Mouse (Mus musculus) c-Kit-negative CD71-positive TER-119-positive erythroid progenitor cells, embryonic 14.5 days (primary cell): Measurements from ENCODE around the gene Ube2m.
"Not testable (repeated sequence)": the region's sequence is repeated elsewhere in the genome, so short reads cannot be mapped to it uniquely, and the experiment has no call there.

Experiments used
- DNase-seq: peaks from one replicate; pipeline ENCODE4 v3.0.0-alpha.2; 2013; ENCODE audit warnings: low read depth, low spot score

The Ube2m gene

DNA sequence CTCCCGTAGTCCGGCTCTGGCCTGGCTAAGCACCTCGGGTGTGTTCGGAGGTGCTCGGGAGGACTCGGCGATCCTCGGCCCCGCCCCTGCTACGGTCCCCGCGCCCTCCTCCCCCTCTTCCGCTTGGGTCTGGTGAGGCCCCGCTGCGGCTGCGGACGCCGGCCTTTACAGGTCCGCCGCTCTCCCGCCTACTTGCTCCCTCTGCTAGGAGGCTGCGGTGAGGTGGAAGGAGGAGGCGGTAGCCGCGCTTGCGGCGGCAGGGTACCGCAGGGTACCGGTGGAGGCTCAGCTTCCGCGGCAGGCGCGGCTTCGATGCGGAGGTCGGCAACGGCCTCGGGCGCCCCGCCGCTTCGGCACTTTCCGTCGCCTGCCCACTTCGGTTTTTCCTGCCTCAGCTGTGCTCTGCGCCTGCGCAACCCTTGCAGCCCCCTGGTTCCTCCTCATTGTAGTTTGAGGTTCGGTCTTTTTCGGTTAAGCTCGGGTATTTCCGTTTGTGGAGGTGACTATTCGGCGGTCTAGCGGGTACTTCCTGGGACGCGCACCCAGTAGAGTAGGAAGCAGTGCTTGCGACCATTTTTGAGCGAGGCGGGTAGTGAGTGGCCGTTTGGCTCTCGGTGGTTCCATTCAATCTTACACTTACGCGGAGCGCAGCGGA is at the start of gene Ube2m:
Gene Ube2m, minus strand, starts transcription at position 375 of the 655 bp plus-strand sequence.
- DNase-seq, result peak; percentile 80

DNA sequence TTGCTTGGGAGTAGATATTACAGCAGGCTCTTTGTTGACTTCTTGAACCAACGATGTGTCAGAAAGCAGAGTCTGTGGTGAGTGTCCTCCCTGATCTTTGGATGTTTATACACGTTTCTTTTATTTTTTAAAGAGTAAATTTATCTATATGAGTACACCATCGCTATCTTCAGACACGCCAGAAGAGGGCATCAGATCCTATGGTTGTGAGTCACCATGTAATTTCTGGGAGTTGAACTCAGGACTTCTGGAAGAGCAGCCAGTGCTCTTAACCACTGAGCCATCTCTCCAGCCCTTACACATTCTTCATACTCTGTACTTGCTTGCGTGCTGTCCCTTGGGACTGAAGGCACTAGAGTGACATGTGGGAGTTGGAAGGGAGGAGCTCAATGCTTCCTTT is 34.2 kb upstream of the Ube2m start:
- no peak for DNase-seq

DNA sequence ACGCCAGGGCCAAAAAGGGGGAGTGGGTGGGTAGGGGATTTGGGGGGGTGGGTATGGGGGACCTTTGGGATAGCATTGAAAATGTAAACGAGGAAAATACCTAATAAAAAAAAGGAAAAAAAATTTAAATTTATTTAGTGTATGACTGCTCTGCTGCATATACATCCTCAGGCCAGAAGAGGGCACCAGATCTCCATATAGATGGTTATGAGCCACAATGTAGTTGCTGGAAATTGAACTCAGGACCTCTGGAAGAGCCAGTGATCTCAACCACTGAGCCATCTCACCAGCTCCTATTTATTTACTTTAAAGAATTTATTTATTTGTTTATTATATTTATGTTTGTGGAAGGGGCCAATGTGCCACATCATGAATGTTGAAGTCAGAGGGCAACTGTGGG is 25.3 kb upstream of the Ube2m start:
- not testable (repeated sequence) for DNase-seq

DNA sequence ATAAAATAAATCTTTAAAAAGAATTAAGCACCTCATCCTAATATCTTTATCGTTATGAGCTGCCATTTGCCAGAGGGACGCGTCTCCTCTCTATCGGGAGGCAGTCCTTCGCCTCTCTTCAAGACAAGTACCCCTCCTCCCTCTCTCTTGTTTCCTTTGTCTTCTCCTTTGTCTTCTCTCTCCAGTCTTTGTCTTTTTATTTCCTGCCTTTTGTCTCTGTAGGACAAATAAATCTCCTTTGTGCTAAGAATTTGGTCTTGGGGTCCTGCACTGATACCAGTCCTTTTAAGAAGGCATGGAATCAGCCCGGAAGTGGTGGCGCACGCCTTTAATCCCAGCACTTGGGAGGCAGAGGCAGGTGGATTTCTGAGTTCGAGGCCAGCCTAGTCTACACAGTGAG is 21.5 kb upstream of the Ube2m start:
- no peak for DNase-seq

DNA sequence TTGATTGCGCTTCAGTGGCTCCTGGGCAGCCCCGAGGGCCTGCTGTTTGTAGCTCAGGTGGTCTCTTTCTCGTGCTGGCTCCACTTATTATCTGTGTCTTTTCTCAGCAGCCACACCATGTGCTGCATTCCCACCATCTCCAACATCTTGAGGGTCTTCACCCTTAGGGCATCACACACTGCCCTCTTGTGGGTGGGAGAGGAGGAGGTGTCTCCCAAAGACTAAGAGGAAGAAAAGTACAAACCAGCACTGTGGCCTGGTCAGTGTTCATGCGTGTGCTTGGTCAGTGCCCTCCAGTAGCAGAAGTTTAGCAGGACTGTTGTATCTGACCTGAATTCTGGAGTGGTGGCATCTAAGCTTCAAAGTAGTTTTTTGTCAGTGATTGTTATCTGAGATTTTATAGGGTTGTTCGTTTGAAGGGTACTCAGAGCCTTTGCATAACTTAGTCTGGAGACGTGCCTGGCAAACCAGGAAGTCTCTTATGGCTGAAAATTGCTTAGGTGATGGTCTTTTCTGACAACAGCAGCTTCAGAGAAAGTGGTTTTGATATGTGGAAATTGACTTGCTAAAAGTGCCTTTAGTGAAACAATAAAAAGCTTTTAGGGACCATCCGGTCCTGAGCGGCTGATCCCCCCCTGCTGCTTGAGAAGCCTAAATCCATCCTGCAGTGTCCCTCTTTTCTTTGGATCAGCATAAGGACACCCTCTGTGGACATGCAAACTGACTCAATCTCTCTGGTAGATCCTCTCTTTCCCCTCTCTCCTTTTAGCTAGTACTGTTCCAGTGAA is 19.0 kb upstream of the Ube2m start:
- no peak for DNase-seq

DNA sequence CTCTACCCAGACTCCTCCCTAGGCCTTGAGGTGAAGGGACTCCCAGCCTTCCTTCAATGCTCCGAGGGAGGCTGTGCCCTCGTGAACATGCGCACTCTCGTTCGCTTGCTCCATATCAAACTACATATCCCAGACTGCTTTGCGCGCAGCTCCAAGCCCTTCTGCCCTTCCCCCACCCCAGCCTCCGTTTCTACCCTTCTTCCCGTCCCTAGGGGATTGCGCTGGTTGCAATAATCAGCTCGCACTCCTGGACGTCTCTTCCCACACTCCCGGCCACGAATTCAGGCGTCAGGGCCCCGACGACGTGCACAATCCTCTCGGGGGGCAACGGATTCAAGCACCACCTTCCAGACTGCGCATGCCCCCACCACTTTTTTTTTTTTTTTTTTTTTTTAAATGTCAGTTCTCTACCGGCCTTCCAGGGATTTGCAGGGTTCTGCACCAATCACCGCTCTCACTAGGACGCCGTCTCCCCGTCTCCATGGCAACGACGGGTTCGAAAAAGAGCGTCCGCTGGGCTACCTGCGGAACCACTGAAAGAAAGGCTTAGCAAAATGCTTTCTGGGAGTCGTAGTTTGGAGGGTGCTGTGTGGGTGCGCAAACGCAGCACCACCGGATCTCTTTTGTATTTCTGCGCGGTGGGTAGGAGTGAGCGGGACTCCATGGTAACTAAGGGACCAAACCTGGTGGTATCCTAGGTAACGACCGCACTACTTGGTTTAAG is 16.4 kb upstream of the Ube2m start, which contains the start of gene Mzf1:
Gene Mzf1, minus strand, starts transcription at position 478 of the 724 bp plus-strand sequence.
- peak; percentile 70 for DNase-seq

DNA sequence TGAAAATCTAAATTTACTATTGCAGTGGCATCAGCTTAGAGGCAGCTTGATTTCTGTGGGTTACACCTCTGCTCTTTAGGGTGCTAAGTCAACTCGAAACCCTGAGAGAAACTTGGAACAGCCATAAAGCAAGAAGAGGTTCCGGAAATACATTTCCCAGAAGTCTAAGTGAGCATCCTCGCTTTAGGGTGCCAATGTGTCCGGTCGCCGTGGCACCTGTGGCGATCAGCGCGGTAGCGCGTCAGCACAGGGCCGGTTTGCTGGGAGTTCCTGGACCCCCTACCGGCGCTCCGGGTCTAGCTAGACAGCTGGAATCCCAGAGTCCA is 15.8 kb upstream of the Ube2m start:
- no peak for DNase-seq

DNA sequence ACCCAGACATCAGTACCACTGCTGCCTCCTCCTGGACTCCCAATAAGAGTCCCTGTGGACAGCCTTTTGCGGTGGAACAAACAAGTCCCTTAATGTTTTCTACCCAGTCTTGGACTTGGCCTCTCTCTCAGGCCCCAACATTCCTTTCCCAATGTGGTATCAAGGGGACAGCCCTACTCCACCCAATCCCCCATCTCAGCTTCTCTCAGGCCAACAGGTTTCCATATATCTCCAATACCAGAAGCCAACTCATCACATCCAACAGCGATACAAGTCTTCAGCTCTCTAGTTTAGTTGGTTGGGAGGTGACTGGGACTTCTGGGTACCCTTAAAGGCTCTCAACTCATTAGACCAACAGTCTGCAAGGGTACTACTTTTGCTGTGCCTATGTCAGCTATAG is 15.4 kb upstream of the Ube2m start:
- no peak for DNase-seq

DNA sequence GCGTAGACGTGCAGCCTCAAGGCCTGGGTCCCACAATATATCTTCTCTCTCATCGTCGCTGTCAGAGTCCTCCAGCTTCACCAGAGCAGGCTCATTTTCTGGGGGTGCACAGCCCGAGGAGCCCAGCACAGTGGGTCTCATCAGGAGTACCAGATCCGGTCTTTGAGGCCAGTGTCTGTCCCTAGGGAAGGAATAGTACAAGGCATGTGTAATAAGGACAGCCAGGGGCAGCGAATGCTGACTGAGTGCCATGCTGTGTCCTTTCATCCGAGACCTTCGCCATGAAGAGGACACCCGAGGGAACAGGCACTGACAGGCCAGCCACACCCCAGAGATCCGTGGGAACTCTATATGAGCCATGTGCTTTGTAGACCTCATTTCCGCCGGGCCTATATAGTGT is 14.9 kb upstream of the Ube2m start:
- no peak for DNase-seq

DNA sequence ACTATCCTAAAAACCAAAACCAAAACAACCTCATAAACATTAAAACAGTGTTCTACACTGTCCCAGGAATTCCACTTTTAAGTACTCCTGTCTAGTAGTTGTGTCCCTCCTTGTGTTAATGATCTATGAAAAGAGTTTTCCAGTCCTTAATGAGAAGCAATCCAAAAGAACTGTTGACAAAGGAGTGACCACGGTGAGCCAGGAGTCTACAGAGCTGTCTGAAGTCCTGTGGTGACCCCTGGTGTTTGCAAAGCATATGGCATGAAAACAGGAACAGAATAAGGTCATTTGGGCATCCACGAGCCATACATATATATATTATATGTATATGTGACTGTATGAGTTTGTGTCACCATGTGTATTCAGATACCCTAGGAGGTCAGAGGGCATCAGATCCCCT is 8.0 kb upstream of the Ube2m start:
- DNase-seq, result peak; percentile 35

DNA sequence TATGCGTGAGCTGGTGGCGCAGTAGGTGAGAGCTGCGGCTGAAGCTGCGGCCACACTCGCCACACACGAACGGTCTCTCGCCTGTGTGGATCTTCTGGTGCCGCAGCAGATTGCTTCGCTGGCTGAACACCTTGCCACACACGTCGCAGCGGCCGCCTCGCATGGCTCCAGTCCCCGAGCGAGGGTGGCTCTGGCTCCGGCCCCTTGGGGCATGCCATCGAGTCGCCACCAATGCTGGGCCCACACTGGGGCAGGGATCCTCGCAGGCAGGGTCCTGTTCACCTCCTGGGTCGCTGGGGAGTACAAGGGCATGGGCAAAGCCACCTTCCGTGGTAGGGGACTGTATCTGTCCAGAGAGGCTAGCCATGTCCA is 6.2 kb upstream of the Ube2m start:
- no peak for DNase-seq

DNA sequence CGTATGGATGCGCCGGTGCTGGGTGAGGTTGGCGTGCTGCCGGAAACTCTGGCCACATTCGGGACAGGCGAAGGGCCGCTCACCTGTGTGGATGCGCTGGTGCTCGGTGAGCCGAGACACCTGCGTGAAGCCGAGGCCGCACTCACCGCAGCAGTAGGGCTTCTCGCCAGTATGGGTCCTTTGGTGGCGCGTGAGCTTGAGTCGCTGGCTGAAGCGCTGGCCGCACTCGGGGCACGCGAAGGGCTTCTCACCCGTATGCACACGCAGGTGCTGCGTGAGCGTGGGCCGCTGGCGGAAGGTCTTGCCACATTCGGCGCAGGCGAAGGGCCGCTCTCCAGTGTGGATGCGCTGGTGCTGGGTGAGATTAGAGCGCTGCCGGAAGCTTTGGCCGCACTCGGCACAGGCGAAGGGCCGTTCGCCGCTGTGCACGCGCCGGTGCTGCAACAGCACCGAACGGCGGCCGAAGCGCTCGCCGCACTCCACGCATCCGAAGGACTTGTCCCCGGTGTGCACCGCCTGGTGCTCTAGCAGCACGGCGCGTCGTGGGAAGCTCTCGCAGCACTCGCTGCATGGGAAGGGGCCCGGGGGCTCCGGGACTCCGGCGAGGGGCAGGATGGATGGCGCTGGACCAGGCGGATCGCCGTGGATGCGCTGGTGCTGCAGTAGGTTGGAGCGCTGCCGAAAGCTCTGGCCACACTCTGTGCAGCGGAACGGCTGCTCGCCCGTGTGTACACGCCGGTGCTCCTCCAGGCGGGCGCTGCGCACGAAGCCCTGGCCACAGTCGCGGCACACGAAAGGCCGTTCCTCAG is 5.6 kb upstream of the Ube2m start:
- no peak for DNase-seq

DNA sequence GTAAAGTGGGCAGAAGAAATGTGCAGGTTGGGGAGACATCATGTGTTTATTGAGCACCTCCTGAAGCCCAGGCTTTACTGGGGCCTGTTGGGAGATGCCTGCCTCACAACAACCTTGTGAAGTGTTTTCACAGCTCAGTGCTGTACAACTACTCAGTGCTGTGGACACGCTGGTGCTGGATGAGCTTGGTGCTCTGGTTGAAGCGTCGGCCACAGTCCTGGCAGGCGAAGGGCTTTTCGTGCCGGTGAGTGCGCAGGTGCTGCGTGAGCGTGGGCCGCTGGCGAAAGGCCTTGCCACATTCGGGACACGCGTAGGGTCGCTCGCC is 5.0 kb upstream of the Ube2m start:
- no peak for DNase-seq

DNA sequence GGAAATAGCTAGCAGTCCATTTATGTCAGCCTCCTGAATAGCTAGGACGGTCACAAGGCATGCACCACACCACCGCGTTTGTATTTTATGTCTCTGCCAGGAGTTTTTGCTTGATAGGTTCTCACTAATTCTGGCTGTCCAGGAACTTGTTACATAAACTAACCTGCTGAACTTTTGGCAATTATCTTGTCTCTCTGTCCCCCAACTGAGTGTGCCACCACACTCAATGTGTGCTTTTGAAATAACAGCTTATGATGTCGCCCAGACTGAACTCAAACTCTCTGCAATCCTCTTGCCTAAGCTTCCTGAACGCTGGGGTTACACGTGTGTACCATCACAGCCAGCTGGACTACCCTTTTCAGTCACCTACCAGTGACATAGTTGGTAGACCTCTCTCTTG is 4.4 kb upstream of the Ube2m start:
- DNase-seq, result no peak

DNA sequence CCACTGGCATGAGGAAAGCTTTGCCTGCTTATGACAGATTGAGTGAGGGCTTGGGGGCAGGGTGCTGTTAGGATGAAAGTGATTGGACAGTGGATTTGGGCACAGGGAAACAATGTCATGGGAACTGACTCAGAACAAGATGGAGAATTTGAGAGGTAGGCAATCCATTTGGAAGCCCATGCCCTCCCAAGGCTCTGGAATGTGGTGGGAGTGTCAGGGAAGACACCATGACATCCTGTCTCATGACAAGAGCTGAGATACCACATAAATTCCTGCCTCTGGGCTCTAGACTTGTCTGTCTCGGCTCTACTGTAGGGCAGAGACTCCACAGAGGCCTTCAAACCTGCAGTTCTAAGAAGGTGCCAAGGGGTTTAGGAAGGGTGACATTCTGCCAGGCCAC is 3.2 kb upstream of the Ube2m start:
- no peak for DNase-seq

DNA sequence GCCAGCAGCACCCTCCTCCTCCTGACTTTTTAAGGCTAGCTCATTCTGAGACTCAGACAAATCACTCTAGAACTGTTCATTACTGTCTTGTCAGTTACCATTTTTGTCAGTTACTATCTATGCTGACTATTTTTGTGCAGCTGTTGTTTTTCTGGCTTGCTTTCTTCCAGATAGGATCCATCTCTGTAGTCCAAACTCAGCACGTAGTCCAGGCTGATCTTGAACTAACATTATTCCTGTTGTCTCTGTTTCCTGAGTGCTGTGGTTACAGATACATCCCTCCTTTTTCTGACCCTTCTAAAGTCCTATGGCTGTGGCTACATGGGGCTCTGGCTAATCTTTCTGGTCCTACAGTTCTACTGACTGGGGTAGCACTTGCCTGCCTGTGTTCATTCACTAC is 1.1 kb upstream of the Ube2m start:
- DNase-seq, result no peak

DNA sequence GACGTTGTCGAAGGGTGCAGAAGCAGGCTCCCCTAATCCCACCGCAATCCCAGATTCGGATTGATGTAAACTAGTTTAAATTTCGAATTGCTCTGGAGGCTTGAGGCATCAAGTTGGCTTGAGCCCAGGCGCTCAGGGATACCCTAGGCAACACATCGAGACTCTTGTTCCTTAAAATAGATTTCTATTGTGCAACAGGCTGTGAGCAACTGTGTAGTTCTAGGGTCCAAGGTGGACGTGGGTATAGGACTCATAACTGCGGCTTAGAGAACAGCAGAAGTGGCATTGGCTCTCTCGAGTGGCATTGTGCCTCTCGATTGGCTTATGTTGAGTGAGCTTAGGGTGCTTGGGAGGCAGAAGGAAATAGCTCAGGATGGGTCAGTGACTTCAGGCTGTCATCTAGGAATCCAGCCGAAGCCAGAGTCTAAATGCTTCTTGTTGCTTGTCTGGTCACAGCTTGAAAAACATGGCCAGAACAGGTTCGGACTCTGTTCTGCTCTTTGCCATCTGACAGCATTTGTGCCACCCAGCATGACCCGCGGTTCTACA is 620 bp upstream of the Ube2m start:
- DNase-seq, result no peak

DNA sequence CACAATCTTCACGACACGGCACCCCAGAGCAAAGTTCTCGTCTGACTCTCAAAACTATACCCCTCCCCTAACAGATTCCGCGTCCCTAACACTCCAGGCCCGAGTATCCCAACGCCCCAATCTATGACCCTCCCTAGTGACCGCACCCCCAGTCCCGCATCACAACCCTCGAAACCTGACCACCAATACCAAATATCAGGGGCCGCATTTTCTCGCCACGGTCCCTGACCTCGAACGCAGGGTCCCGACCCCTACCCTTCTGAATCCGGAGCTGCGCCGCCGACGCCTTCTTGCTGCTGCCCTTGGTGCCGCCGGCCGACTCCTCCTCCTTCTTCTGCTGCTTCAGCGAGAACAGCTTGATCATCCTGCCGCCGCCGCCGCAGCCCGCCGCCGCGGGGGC is 709 bp downstream of the Ube2m start:
- no peak for DNase-seq

DNA sequence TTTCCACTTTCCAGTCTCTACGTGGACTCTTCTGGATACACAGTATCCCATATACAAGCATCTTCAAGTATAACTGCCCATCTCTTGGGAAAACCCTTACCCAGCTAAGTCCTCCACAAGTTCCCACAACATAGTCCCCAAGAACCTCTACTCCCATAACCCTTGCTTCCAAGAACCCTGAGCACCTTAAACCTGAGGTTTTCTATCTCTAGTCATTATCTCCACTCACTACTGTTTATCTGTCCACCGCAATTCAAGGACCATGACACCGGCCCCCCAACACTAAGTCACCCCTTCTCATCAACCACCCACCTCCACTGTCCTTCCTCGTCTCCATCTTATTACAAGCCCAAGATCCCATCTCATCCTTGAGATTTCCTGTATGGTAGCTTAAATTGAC is 1.3 kb downstream of the Ube2m start:
- DNase-seq, result no peak

DNA sequence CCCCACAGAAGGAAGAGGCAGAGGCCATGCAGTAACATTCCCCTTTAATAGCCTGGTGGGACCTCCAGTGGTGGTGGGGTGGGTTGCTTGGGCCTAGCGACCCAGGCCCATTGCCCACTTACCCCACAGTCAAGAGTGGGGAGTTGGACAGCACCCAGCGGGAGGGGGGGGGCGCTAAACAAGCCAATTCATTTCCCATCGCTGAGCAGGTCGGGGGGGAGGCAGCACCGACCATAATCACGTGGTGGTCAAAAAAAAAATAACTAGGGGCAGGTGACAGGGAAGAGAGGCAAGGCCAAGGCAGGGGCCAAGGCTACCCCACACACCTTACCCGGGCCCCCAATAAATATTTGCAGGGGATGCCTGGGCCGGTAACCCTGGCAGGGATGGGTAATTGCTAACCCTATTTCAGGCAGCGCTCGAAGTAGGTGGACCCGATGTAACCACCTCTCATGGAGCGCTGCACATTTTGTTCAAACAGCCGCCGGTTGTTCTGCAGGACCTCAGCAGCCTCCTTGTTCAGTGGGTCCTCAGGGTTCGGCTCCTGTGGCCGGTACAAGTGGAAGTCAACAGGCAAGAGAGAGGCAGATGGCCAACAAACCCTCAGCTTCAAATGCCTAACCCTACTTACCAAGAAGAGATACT is 2.7 kb downstream of the Ube2m start:
- DNase-seq, result no peak
